16 mouse cellular contexts compared by ENCODE assay signal in genomic region chr2:34431701-34432372, GRCm38 (mm10).
"Had no signal": no experiment of that assay in that cellular context is flagged by ENCODE, and none has a peak within 500 bp of the region (broad histone marks: within the 10 kb centered on the region; RNA-seq: fewer than 3 reads in every experiment).

No protein-coding gene starts in this region.

- H3K27ac ChIP-seq: neural tube, embryonic 13.5 days; neural tube, embryonic 15.5 days; stomach, embryonic 15.5 days; stomach, postnatal 0 days had no signal

- H3K4me2 ChIP-seq: neural tube, embryonic 13.5 days; neural tube, embryonic 15.5 days; stomach, embryonic 15.5 days had no signal

- H3K4me3 ChIP-seq: neural tube, embryonic 13.5 days; neural tube, embryonic 15.5 days; stomach, embryonic 15.5 days had no signal

- DNase-seq: retina, postnatal 1 day; right cerebral cortex, adult 18-20 months; right cerebral cortex, postnatal 14 days; right cerebral cortex, postnatal 25 days; right cerebral cortex, postnatal 4 days; spleen, adult 18-20 months; thymus, adult 18-20 months; thymus, adult 2 months; thymus, postnatal 14 days; thymus, postnatal 25 days; thymus, postnatal 36 days; thymus, postnatal 4 days had no signal

- H3K4me1 ChIP-seq: neural tube, embryonic 13.5 days; neural tube, embryonic 15.5 days; stomach, embryonic 15.5 days had no signal

- H3K36me3 ChIP-seq: neural tube, embryonic 15.5 days had no signal

- H3K9ac ChIP-seq: neural tube, embryonic 13.5 days; neural tube, embryonic 15.5 days; stomach, embryonic 15.5 days had no signal

- H3K27me3 ChIP-seq: neural tube, embryonic 13.5 days; neural tube, embryonic 15.5 days; stomach, embryonic 15.5 days had no signal

- H3K9me3 ChIP-seq: neural tube, embryonic 13.5 days; neural tube, embryonic 15.5 days; stomach, embryonic 15.5 days had no signal
